Mouse (Mus musculus): ENCODE measurements around the gene Dock2. TPM values are rescaled to one million over a fixed set of nuclear protein-coding genes. Genes with fewer than 3 reads are reported as not detected.

Gene Dock2
- polyA plus RNA-seq, 1 experiment from 2014 or later, result 3.9 TPM

DNA sequence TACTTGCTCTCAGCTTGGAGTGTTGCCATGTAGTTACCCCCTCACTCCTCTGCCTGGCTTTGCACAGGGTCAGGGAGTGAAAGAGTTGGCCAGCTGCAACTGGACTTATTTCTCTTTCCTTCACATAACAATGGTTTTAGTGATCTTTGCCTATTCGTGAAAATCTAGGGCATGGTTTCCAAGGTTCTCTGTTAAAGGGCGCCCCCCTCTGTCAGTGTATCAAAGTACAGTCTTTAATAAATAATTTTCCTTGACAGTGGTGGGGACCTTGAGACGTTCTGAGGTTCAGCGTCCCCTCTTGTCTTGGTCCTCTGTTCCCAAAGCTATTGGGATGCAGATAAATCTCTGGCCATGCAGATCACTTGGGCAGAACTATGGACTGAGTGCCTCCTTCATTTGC is 12.4 kb upstream of the Dock2 start:
- TF ChIP-seq CTCF (IDR thresholded peaks at IDR 0.05; ENCODE audit: low read depth) (peak; percentile 60), EP300 (IDR thresholded peaks at IDR 0.05; ENCODE audit: low read depth) (no peak)
- no peaks in the 10 kb centered on the region for H3K27me3 ChIP-seq (ENCODE audit: insufficient read depth, low read length)
- no peak overlapping the region for H3K4me2 ChIP-seq (ENCODE audit: low read depth, low read length)
- WGBS (ENCODE audit: insufficient replicate concordance), result 17% methylated on average over 4 of the region's 4 CpGs
- H3K4me1 ChIP-seq (ENCODE audit: insufficient read depth), result no peaks in the 10 kb centered on the region
- DNase-seq, result no peak
- no peak overlapping the region for H3K27ac ChIP-seq (ENCODE audit: low read depth)
- H3K9ac ChIP-seq (replicated peaks), result no peak overlapping the region
- no peaks in the 10 kb centered on the region for H3K36me3 ChIP-seq (replicated peaks; ENCODE audit: insufficient read depth, low read length)
- no peaks in the 10 kb centered on the region for H3K9me3 ChIP-seq (ENCODE audit: low read length)
- no peak for ATAC-seq
- no peak overlapping the region for H3K4me3 ChIP-seq (ENCODE audit: low read depth, low read length)

GRCm38 (mm10) chr11:34791872-34792271 is 8.2 kb upstream of the Dock2 start:
- 48% methylated on average over 8 of the region's 8 CpGs for WGBS (ENCODE audit: insufficient replicate concordance)
- DNase-seq, result peak; percentile 46
- TF ChIP-seq EP300 (IDR thresholded peaks at IDR 0.05; ENCODE audit: low read depth), result no peak
- no peak for TF ChIP-seq CTCF (IDR thresholded peaks at IDR 0.05; ENCODE audit: low read depth)
- Histone ChIP-seq H3K4me3 (ENCODE audit: low read depth, low read length) (no peak overlapping the region), H3K27ac (ENCODE audit: low read depth) (no peak overlapping the region), H3K9ac (replicated peaks) (no peak overlapping the region), H3K36me3 (replicated peaks; ENCODE audit: insufficient read depth, low read length) (no peaks in the 10 kb centered on the region), H3K27me3 (ENCODE audit: insufficient read depth, low read length) (no peaks in the 10 kb centered on the region), H3K4me2 (ENCODE audit: low read depth, low read length) (no peak overlapping the region), H3K9me3 (ENCODE audit: low read length) (no peaks in the 10 kb centered on the region), H3K4me1 (ENCODE audit: insufficient read depth) (no peaks in the 10 kb centered on the region)
- ATAC-seq, result no peak

GRCm38 (mm10) chr11:34784864-34785263 is 1.2 kb upstream of the Dock2 start:
- Histone ChIP-seq H3K27ac (ENCODE audit: low read depth) (no peak overlapping the region), H3K27me3 (ENCODE audit: insufficient read depth, low read length) (no peaks in the 10 kb centered on the region), H3K4me1 (ENCODE audit: insufficient read depth) (peaks cover 6% of the 10 kb centered on the region), H3K9me3 (ENCODE audit: low read length) (no peaks in the 10 kb centered on the region), H3K9ac (replicated peaks) (no peak overlapping the region), H3K4me2 (ENCODE audit: low read depth, low read length) (no peak overlapping the region), H3K4me3 (ENCODE audit: low read depth, low read length) (no peak overlapping the region), H3K36me3 (replicated peaks; ENCODE audit: insufficient read depth, low read length) (no peaks in the 10 kb centered on the region)
- DNase-seq (no peak), ATAC-seq (no peak)
- TF ChIP-seq EP300 (IDR thresholded peaks at IDR 0.05; ENCODE audit: low read depth), result no peak
- no peak for TF ChIP-seq CTCF (IDR thresholded peaks at IDR 0.05; ENCODE audit: low read depth)

GRCm38 (mm10) chr11:34782516-34783430 is 919 bp downstream of the Dock2 start:
- 30% methylated on average over 8 of the region's 8 CpGs for WGBS (ENCODE audit: insufficient replicate concordance)
- TF ChIP-seq CTCF (IDR thresholded peaks at IDR 0.05; ENCODE audit: low read depth) (no peak), EP300 (IDR thresholded peaks at IDR 0.05; ENCODE audit: low read depth) (no peak)
- ATAC-seq, result peak; percentile 53
- H3K4me2 ChIP-seq (ENCODE audit: low read depth, low read length), result peak overlapping the region; percentile 73
- peak overlapping the region; percentile 48 for H3K4me3 ChIP-seq (ENCODE audit: low read depth, low read length)
- no peaks in the 10 kb centered on the region for H3K36me3 ChIP-seq (replicated peaks; ENCODE audit: insufficient read depth, low read length)
- H3K4me1 ChIP-seq (ENCODE audit: insufficient read depth), result peaks cover 6% of the 10 kb centered on the region
- peak overlapping the region; percentile 87 for H3K27ac ChIP-seq (ENCODE audit: low read depth)
- H3K27me3 ChIP-seq (ENCODE audit: insufficient read depth, low read length), result no peaks in the 10 kb centered on the region
- H3K9ac ChIP-seq (replicated peaks), result peak overlapping the region; percentile 52
- H3K9me3 ChIP-seq (ENCODE audit: low read length), result no peaks in the 10 kb centered on the region
- peak; percentile 60 for DNase-seq

DNA sequence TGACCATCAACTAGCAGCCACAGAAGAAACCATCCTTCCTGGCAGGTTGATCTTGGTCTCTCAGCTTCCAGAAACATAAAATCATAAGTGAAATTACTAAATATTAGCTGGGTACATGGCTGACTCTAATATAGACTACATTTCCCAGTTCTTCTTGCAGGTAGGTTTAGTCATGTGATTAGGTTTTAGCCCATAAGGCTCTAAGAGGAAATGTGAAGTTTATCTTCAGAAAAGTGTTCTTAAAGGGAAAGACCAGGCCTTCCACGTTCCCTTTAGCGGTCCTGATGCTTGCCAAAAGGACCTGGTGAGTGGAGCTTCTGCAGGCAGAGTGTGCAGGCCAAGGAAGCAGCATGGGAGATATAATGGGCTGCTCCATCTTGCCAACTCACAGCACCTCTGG is 2.9 kb downstream of the Dock2 start:
- no peak for ATAC-seq
- TF ChIP-seq EP300 (IDR thresholded peaks at IDR 0.05; ENCODE audit: low read depth) (no peak), CTCF (IDR thresholded peaks at IDR 0.05; ENCODE audit: low read depth) (no peak)
- Histone ChIP-seq H3K9ac (replicated peaks) (no peak overlapping the region), H3K27me3 (ENCODE audit: insufficient read depth, low read length) (no peaks in the 10 kb centered on the region), H3K27ac (ENCODE audit: low read depth) (no peak overlapping the region), H3K4me1 (ENCODE audit: insufficient read depth) (peaks cover 6% of the 10 kb centered on the region), H3K36me3 (replicated peaks; ENCODE audit: insufficient read depth, low read length) (no peaks in the 10 kb centered on the region), H3K4me3 (ENCODE audit: low read depth, low read length) (no peak overlapping the region), H3K9me3 (ENCODE audit: low read length) (no peaks in the 10 kb centered on the region), H3K4me2 (ENCODE audit: low read depth, low read length) (no peak overlapping the region)
- WGBS (ENCODE audit: insufficient replicate concordance), result 50% methylated on average over 2 of the region's 2 CpGs
- no peak for DNase-seq

DNA sequence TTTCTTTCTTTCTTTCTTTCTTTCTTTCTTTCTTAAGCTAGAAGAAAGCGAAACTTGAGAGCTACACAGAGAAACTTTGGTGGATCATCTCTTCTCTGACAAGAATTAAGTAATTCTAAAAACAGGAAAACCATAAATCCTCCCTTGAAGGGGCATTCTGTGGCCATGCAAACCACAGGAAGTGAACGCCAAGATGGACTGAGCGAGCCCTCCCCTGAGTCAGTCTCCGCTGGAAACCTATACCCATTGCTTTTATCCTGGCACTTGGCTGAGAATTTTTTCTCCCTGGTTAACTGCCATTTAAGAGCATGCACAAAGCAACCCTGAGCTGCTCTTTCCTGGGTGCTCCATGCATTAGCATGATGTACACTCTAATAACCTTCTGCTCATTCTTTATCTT is 3.7 kb downstream of the Dock2 start:
- H3K27me3 ChIP-seq (ENCODE audit: insufficient read depth, low read length), result no peaks in the 10 kb centered on the region
- peaks cover 5% of the 10 kb centered on the region for H3K4me1 ChIP-seq (ENCODE audit: insufficient read depth)
- 51% methylated on average over 4 of the region's 4 CpGs for WGBS (ENCODE audit: insufficient replicate concordance)
- H3K4me2 ChIP-seq (ENCODE audit: low read depth, low read length), result peak overlapping the region; percentile 13; the same call in 1 of the 2 replicates
- H3K4me3 ChIP-seq (ENCODE audit: low read depth, low read length), result no peak overlapping the region
- H3K9me3 ChIP-seq (ENCODE audit: low read length), result no peaks in the 10 kb centered on the region
- ATAC-seq (no peak), DNase-seq (no peak)
- TF ChIP-seq CTCF (IDR thresholded peaks at IDR 0.05; ENCODE audit: low read depth) (no peak), EP300 (IDR thresholded peaks at IDR 0.05; ENCODE audit: low read depth) (no peak)
- H3K9ac ChIP-seq (replicated peaks), result no peak overlapping the region
- H3K27ac ChIP-seq (ENCODE audit: low read depth), result no peak overlapping the region
- H3K36me3 ChIP-seq (replicated peaks; ENCODE audit: insufficient read depth, low read length), result no peaks in the 10 kb centered on the region

Measured in liver, postnatal 0 days (tissue).